Mouse (Mus musculus) ES-CJ7 (cell line): ENCODE results near the gene Dock10.
"Not testable (repeated sequence)": the region's sequence is repeated elsewhere in the genome, so short reads cannot be mapped to it uniquely, and the experiment has no call there.

Experiments used
- DNase-seq: peaks from one replicate; pipeline ENCODE4 v3.0.0; 2011; ENCODE audit warnings: low read depth, low spot score

Gene Dock10

GRCm38 (mm10) chr1:80757977-80758797, at the start of gene Dock10:
Dock10 (minus strand) TSS chr1:80758527.
- peak; percentile 36 for DNase-seq

- no peak for DNase-seq
Measured at GRCm38 (mm10) chr1:80806835-80807398, 48.6 kb upstream of the Dock10 start.

- DNase-seq = no peak
Measured at GRCm38 (mm10) chr1:80802023-80802422, 43.7 kb upstream of the Dock10 start.

- DNase-seq = no peak
Measured at GRCm38 (mm10) chr1:80785066-80785779, 26.9 kb upstream of the Dock10 start.

GRCm38 (mm10) chr1:80784155-80784554, 25.8 kb upstream of the Dock10 start:
- no peak for DNase-seq

- no peak for DNase-seq
Measured at GRCm38 (mm10) chr1:80765504-80765903, 7.2 kb upstream of the Dock10 start.

GRCm38 (mm10) chr1:80763042-80763950, 5.0 kb upstream of the Dock10 start:
- DNase-seq = no peak

- DNase-seq = peak; percentile 29
Measured at GRCm38 (mm10) chr1:80758798-80759184, 464 bp upstream of the Dock10 start.

- DNase-seq = no peak
Measured at GRCm38 (mm10) chr1:80757650-80757976, 714 bp downstream of the Dock10 start.

GRCm38 (mm10) chr1:80756824-80757649, 1.3 kb downstream of the Dock10 start:
- peak; percentile 77 for DNase-seq

- no peak for DNase-seq
Measured at GRCm38 (mm10) chr1:80756060-80756439, 2.3 kb downstream of the Dock10 start.

- DNase-seq = no peak
Measured at GRCm38 (mm10) chr1:80755296-80756059, 2.8 kb downstream of the Dock10 start.

GRCm38 (mm10) chr1:80749122-80749521, 9.2 kb downstream of the Dock10 start:
- DNase-seq = not testable (repeated sequence)

GRCm38 (mm10) chr1:80746691-80747463, 11.4 kb downstream of the Dock10 start:
- no peak for DNase-seq

GRCm38 (mm10) chr1:80746195-80746594, 12.1 kb downstream of the Dock10 start:
- DNase-seq = no peak

- DNase-seq = no peak
Measured at GRCm38 (mm10) chr1:80739472-80739871, 18.9 kb downstream of the Dock10 start.

GRCm38 (mm10) chr1:80737812-80738391, 20.4 kb downstream of the Dock10 start:
- DNase-seq = no peak

GRCm38 (mm10) chr1:80730582-80730981, 27.7 kb downstream of the Dock10 start:
- DNase-seq = no peak

GRCm38 (mm10) chr1:80730174-80730573, 28.2 kb downstream of the Dock10 start:
- DNase-seq = no peak
